ENCODE assay signal across 14 mouse cellular contexts in the genomic region with DNA sequence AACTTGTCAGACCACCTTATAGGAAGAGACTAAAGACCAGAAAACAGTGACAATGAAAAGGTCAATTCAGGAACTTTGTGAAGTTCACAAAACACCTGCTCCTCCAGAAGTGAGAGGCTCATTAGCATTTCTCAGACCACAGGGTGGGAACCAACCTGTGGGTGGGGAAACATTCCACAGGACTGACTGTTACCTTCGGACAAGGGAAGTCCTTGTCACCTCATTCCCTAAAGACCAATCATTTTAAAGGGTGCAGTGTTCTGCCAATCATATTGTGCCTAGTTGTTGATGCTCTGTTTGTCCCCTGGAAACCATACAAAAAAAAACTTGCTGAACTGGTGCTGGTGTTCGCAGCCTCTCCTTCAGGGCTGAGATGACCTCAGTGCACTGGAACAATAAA.
"Had no signal": no experiment of that assay in that cellular context is flagged by ENCODE, and none has a peak within 500 bp of the region (broad histone marks: within the 10 kb centered on the region; RNA-seq: fewer than 3 reads in every experiment).

No protein-coding gene starts in this region.

- ATAC-seq: midbrain, embryonic 13.5 days; midbrain, embryonic 15.5 days had no signal

- H3K36me3 ChIP-seq: midbrain, embryonic 13.5 days; midbrain, embryonic 15.5 days; neural tube, embryonic 12.5 days; stomach, embryonic 15.5 days had no signal

- DNase-seq: lung, adult 18-20 months; lung, embryonic 14.5 days; lung, postnatal 10 days; lung, postnatal 4 days; right cerebral cortex, postnatal 14 days; thymus, adult 2 months; thymus, postnatal 25 days; thymus, postnatal 4 days had no signal

- H3K27me3 ChIP-seq: megakaryocyte, embryonic 14.5 days; midbrain, embryonic 13.5 days; midbrain, embryonic 15.5 days; neural tube, embryonic 12.5 days; stomach, embryonic 15.5 days had no signal

- H3K4me1 ChIP-seq: midbrain, embryonic 13.5 days; midbrain, embryonic 15.5 days; neural tube, embryonic 12.5 days; stomach, embryonic 15.5 days had no signal

- H3K9ac ChIP-seq: lung, embryonic 14.5 days; midbrain, embryonic 13.5 days; midbrain, embryonic 15.5 days; neural tube, embryonic 12.5 days; stomach, embryonic 15.5 days had no signal

- H3K9me3 ChIP-seq: stomach, embryonic 15.5 days had no signal

- H3K27ac ChIP-seq: midbrain, embryonic 13.5 days; midbrain, embryonic 15.5 days; neural tube, embryonic 12.5 days; stomach, embryonic 15.5 days; stomach, postnatal 0 days had no signal

- H3K4me3 ChIP-seq: megakaryocyte, embryonic 14.5 days; midbrain, embryonic 13.5 days; midbrain, embryonic 15.5 days; neural tube, embryonic 12.5 days; stomach, embryonic 15.5 days had no signal
